Mouse (Mus musculus) embryo, embryonic 11.5 days (tissue): ENCODE results near the gene Mgat4e.

ENCODE experiments used
- DNase-seq: peaks from one replicate; pipeline ENCODE4 v3.0.0-alpha.2; 2012; ENCODE audit warnings: low read depth, low spot score

Gene Mgat4e

DNA sequence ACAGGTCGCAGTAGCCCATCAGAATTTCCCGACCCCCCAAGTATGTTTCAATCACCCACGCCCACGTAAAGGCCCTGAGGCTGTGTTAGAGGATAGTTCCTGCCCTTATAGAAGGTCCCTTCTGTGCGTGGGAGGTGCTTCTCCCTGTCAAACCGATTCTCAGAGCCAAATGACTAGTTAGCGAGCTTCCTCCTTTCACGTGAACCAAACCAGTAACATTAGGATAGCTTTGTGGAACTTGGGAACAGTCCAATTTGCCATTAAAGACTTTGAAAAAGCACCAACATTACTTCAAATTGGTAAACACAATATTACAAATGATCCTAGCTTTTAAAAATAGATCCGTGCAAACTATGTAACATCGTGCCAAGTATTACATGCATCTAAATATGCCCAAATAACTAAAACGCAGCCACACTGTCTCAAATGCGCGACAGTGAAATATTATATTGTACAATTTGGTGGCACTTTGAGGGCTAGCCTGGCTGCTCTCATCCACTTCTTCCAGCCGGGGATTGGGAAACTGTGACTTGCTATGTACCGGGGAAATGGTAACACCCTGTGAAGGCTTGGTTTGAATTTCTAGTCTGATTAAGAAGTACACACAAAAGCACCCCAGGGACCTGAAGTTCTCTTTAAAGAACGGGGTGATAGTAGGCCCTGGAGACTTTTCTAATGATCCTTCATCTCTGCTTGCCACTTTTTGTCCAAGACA lies 35.4 kb downstream of the Mgat4e start:
- DNase-seq = no peak

DNA sequence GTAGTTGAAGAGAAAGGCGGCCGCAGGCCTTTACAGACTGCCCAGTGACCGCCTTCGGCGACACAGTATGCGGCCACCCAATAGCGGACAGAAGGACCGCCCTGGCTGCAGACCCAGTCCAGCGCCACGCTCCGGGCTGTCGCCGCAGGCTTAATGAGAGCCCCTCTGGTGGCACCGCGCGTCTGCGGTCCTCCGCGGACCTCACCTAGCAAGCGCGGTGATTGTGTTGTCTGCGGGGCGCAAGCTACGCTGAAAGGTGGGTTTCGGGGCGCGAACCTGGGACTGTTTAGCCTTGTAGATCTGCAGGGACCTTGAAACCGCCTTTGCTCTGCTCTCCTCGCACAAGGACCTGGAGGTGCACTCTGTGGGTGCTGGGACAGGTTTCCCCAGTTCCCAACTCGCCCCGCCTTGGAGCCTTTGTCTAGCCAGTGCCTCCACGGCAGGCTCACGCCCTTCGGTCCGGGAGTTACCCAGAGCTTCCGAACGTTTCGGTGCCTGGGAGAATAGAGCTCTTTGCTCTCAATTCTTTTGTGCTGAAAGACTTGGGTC lies 36.1 kb downstream of the Mgat4e start:
- no peak for DNase-seq

DNA sequence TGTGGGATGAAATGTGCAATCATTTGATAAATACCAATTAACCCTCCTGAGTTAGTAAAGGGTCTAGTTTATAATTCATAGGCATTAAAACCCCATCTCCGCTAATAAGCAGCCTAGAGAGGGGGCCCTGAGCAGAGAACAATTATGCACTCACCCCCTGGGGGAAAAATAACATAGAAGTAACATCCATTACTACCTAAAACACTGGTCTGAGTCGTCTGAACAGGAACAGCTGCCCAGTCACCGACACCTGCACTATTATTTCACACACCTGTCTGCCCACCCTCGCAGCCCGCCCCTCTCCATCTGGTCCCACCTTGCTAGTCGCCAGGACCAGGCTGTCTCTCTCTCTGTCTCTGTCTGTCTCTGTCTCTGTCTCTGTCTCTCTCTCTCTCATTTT lies 36.9 kb downstream of the Mgat4e start:
- DNase-seq = no peak

DNA sequence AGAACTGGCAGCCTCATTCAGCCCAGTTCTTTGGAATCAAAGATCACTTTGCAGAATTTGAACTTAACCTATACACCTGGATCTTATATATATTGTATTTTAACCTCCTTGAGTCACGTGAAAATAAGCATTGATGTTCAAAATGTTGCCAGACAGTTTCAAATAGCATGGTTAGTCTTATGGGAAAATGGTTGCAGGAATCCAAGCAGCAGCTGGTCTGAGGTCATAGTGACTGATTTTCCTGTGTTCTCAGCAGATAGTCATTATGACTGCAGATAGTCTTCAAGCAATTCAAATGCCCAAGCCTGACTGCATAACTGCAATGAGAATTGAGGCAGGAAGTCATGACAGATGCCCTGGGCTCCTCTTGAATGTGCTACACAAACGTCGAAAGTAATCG lies 37.3 kb downstream of the Mgat4e start:
- DNase-seq = no peak

DNA sequence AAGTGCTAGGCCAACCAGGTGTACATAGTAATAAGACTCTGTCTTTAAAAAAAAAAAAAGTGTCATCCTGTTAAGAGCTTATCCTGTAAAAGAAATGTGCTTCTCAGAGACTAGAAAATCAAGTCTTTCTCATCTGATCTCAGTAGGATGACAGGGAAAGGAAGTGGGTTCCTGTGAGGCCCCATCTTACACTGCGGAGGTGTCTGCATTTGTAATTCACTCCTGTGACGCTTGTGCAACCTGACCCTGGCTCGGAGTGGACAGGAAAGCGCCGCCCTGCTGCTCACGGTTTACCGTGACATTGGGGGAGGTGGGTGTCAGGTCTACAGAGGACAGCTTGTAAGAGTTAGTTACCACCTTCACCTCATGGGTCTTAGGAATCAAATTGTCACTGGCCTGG lies 39.5 kb downstream of the Mgat4e start:
- DNase-seq = no peak

DNA sequence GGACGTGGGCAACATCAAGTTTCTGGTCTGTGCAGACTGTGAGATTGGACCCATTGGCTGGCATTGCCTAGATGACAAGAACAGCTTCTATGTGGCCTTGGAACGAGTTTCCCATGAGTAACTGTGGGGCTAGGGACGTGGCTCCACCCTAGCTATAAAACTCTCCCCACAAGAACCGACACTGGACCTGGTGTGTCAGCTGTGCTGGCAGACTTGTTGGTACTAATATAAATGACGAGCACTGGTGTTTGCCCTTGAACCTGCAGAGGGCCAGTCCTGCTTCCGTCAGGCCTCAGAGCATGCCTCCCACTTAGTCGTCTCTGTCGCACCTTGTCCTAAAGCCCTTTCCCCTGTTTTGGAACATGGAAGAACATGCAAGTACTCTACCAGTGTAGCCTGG lies 43.3 kb downstream of the Mgat4e start:
- no peak for DNase-seq

DNA sequence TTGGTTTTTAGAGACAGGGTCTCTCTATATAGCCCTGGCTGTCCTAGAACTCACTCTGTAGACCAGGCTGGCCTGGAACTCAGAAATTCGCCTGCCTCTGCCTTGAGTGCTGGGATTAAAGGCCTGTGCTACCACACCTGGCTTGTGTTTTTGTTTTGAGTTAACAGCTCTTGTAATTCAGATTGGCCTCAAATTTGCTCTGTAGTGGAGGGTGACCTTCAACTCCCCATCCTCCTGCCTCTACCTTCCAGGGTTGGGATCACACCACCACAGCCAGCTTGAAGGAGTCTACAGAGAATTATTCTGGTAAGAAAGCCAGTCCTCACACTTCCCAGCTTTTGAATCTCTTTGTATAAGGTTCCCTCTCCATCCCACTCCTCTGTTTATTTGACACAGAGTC lies 48.6 kb downstream of the Mgat4e start:
- no peak for DNase-seq

DNA sequence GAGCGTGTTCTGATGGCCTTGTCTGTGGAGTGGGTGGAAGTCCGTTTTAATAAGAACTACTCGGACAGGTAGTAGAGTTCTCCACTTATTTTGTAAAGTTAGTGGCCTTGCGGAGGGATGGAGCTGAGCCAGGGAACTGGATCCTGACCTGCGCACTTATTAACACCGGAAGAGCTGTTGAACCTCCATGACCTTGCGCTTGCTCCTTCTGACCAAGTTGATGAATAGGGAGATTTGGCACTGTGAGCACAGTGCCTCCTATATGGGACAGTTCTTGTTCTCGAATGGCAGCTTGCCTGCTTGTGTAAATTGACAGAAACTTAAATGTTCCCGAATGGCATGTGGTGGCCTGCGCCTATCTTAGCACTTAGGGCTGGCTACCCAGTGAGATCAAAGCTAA lies 53.5 kb downstream of the Mgat4e start:
- DNase-seq = no peak

DNA sequence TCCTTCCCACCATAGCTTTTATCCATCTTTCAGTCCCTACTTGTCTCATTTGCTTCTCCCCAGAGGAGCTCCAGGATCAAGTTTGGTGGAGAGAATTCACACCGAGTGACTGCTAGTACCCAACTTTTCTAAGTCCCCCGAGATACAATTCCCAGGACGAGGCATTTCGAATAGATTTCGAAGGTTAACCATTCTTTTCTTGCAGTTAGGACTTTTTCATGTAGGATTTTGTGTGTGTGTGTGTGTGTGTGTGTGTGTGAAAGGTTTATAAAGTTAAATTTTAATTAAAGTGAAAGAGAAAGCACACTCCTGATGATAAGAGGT lies 54.3 kb downstream of the Mgat4e start:
- no peak for DNase-seq

DNA sequence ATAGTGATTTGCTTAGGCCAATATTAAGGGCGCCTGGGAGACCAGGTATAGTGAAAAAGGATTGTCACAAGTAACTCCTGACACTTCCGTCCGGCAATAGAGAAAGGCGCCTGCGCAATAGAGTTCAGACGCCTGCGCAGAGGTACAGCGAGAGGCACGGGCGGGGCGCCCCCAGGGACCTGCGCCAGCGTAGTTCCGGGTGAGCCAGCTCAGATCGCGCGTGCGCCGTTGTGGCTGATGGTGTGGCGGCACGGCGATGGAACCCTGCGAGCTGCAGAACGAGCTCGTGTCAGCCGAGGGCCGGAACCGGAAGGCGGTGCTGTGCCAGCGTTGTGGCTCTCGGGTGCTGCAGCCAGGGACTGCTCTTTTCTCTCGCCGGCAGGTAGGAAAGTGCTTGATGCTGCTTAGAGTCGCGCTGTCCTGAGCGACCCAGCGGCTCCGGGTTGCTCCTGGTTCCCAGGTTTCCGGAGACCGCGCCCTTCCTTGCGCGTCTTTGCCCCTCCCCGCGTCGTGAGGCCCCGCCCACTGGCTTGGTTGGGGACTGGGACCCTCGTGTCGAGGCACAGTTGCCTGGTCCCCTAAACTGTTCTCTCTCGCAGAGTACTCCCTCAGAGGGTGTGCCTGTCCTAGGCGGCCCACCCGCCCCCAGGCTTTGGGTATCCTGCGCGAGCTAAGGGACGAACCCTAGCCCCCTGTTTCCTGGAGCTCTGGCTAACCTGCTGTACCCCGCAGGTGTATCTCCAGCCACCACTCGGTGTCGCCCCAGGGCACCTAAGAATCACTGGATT lies 54.9 kb downstream of the Mgat4e start, which contains the start of gene Rabif:
Gene Rabif (plus strand): TSS at position 221 of the 788 bp plus-strand sequence.
- peak; percentile 94 for DNase-seq

DNA sequence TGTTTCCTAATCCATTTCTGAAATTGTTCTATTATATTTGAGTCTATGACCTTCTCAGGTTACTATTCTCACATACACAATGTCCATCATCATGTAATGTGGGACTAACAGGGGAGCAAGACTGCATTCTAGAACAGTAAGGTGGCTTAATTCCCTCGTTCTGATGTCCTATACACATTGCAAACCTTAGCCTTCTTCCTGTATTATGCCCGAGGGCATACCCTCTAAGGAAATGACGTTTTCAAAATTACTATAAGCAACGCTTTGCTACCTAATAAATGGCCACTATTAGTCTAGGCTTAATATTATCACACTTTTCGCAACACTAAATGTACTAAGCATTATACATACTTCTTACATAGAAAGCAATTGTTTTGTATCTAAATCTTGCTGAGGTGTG lies 55.5 kb downstream of the Mgat4e start:
- no peak for DNase-seq

DNA sequence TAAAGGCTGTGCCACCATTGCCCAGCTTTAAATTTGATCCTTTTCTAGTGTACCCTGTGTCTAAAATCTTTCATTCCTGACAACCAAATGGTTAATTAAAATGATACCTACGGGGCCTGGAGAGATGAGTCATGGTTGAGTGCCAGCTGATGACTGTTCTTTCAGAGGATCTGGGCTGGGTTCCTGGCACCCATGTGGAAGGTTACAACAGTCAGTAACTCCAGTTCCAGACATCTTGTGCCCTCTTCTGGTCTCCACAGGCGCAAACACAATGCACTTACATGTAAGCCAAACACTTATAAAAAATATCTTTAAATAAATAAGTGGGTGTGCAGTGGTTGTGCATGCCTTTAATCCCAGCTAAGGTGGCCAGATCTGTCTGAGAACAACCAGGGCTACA lies 56.0 kb downstream of the Mgat4e start:
- no peak for DNase-seq

DNA sequence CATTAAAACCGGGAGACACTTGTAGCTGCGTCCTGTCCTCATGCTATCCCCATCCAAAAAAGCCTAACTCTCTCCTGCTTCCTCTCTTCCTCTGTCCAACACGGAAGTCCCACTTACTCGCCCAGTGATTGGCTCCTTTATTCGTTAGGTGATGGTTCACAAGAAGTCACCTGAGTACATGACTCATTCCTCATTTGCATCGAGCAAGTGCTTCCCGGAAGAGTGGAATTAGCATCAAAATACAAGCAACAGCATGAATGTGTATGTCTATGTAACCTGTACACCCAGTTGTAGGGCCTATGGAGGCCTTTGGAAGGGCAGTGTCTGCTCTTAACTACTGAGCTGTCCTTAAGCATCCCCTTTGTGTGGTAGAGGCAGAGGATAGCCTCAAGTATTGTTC lies 57.2 kb downstream of the Mgat4e start:
- no peak for DNase-seq
